Mouse (Mus musculus) mature B cell (primary cell): ENCODE data around the gene Gstm1.
"Not testable (repeated sequence)": the region's sequence is repeated elsewhere in the genome, so short reads cannot be mapped to it uniquely, and the experiment has no call there.

ENCODE experiments used
- in situ Hi-C: fragments of 300-500 bp; cut with MboI; formaldehyde crosslinking; loops from 2 replicates; pipeline ENCODE4 v1.14.3; 2019

Gstm1 gene

DNA sequence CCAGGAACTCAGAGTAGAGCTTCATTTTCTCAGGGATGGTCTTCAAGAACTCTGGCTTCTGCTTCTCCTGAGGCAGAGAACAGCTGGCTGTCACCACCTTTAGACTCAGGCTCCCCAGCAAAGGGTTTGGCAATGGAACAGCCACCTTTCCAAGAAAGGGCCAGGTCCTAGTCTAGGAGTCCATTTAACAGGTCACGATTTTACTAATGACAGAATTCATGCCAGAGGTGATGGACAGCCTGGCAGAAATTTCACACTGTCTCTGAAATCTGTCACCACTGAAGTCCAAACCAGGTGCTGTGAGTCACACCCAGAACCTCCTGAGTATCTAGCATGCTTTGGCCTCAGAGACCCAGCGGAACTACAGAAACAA, 2.8 kb downstream of the Gstm1 start:
- in situ Hi-C loops: no loop called here

GRCm38 (mm10) chr3:108014098-108014973, 3.4 kb downstream of the Gstm1 start:
- in situ Hi-C loops: no loop called here

- in situ Hi-C loops: no loop called here
These were observed 4.4 kb downstream of the Gstm1 start for GRCm38 (mm10) chr3:108013331-108013871.

DNA sequence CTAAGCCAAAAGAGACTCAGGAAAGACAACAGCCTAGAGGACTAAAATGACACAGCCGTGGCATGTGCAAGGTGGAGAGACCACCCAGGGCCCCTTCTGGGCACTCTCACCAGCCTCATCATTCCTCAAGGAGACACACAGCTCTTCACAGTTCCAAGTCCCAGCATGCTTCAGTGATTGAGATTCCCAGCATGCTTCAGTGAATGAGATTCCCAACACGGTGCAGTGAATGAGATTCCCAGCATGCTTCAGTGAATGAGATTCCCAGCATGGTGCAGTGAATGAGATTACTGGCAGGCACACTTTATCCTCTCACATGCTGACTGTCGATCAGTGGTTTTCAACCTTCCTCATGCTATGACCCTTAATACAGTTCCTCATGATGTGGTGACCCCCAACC, 6.2 kb downstream of the Gstm1 start:
- in situ Hi-C loops: no loop called here

DNA sequence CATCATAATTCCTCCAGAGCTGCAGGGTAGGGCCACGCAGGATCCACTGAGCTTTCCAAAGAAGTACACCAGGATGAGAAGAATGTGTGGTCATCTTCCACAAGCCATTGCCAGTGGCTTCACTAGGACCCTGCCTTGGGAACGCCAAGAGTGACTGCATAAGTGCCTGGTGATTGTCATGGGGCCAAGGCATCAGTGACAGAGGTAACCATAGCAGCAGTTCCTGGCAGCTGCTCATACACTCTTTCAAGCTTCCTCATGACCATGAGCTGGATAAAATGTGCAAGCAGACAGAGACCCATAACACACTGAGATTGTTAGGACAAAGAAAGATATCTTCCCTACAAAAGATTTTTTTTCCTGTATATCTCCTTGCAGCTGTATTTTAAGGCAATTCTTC, 7.5 kb downstream of the Gstm1 start:
- in situ Hi-C loops: no loop called here

GRCm38 (mm10) chr3:108002021-108002420, 15.8 kb downstream of the Gstm1 start:
- in situ Hi-C loops: no loop called here

GRCm38 (mm10) chr3:107999491-107999890, 18.3 kb downstream of the Gstm1 start:
- in situ Hi-C loops: no loop called here

DNA sequence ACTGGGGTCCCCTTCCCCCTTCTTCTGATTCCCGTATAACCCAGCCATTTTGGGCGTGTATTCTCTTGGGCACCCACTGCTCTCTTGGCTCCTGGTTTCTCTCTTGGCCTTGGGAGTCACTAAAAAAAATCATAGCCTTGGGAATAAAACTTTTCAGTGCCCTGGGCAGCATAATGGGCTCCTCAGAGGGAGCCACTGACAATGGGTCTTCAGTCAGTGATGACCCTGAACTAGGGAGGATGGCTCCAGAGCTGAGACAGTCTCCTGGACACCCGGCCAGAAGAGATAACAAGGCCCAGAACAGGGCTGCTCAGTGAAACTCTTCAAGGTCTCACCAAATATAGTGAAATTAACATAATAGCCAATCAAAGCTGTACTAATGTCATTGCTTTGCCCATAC, 19.2 kb downstream of the Gstm1 start:
- in situ Hi-C loops: no loop called here

DNA sequence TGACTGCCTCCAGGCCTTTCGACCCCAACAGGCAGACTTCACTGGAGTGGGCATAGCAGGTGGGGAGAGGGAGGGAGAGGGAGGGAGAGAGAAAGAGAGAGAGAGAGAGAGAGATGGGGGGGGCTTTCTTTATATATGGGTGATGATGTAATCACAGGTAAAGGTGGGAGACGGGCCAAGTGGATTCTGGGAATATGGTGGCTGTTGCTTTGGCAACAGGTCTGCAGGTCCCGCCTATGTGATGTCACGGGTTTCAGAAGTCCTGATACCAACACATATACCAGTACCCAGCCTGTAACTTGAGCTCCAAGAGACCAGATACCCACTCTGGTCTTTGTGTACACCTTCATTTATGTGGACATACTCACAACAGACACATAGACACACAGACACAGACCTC, 21.2 kb downstream of the Gstm1 start:
- in situ Hi-C loops: no loop called here

DNA sequence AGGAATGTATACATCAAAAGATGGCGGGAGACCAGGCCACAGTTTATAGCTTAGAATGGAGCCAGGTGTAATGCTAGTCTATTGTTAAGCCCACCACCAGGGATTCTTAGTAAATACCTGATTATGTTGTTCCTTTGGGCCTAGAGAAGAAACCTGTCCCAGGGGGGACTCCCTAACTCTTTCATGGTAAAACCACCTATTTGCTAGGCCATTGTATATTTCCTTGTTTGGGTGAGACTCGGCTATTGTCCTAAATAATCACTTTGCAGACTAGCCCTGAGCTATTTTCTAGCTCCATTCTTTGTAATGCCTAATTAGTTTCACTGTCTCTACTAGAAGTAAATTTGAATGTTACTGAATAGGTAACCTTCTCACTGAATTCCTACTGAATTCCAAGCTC, 21.8 kb downstream of the Gstm1 start:
- in situ Hi-C loops: not testable (repeated sequence)

DNA sequence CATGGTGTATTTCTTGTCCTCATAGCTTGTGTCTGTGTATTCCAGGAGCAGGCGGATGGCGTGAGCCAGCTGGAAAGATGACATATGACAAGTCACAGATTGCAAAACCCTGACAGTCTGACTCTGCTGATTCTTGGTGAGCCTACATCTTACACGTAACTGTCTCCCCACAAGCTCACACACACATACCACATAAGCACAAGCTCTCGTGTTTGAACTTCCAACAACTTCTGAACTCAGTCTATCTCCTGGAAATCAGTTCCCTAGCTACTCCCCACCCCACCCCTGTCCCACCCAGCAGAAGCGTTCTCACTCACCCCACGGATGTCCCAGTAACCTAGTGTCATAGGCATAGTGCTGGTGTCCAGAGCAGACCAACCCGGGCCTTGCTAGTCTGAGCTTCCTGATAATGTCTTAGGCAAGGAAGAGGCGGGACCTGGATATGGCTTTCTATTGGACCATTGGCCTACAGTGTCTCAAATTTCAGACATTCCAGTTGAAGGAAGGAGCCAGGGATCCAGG, 31.7 kb downstream of the Gstm1 start, which contains the start of gene Gstm2:
Gene Gstm2 (minus strand): TSS at position 413 of the 522 bp plus-strand sequence.
- in situ Hi-C loops: no loop called here

DNA sequence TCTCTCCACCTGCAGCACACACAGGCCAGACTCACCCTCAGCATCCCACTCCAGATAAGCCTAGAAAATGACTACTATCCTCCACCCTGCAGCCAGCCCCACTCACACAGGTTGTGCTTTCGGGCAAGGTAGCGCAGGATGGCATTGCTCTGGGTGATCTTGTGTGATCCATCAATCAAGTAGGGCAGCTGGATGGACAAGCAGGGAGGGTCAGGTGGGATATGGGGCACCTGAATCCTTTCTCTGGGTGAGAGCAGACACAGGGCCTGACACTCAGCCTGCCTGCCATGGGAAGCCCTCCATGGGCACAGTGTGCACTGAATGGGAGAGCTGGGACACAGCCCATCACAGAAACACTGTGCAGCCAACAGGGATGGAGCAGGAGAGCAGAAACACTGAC, 32.6 kb downstream of the Gstm1 start:
- in situ Hi-C loops: not testable (repeated sequence)

DNA sequence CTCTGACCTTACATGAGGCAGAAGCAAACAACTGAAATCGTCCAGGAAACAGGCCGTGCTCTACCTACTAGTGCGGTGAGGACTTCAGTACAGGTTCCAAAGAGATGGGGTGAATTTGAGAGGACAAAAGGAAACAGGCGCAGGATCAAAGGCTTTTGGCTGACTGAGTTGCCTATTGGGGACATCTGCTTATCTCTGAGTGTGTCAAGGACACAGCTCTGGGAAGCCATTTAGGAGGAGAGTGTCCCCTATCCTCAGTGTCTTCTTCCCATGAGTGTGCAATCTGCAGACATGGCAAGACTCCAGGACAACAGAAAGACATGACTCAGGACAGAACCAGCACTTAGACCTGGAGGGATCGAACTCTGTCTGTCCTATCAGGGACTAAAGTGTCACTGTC, 33.3 kb downstream of the Gstm1 start:
- in situ Hi-C loops: no loop called here

GRCm38 (mm10) chr3:107983771-107984170, 34.0 kb downstream of the Gstm1 start:
- in situ Hi-C loops: no loop called here

- in situ Hi-C loops: no loop called here
These were observed 35.0 kb downstream of the Gstm1 start for GRCm38 (mm10) chr3:107982726-107983125.

DNA sequence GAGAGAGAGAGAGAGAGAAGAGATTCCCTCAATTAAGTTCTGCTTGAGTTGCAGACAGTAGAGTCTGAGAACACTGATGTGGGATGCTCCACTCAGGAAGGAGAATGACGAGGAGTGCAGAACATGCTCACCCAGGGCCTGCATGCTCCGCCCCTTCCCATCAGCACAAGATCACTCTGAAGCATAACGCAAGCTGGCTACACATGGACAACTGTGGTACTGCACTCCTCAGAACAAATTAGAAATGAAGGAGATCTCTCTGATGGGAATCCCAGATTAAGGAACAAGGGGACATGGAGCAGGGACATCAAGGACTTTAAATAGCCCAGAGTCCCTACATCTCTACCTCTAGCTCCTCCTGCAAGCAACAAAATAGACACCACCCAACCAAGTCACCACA, 36.5 kb downstream of the Gstm1 start:
- in situ Hi-C loops: no loop called here

GRCm38 (mm10) chr3:107977691-107978090, 40.1 kb downstream of the Gstm1 start:
- in situ Hi-C loops: no loop called here

- in situ Hi-C loops: no loop called here
These were observed 43.5 kb downstream of the Gstm1 start for GRCm38 (mm10) chr3:107974237-107974636.

DNA sequence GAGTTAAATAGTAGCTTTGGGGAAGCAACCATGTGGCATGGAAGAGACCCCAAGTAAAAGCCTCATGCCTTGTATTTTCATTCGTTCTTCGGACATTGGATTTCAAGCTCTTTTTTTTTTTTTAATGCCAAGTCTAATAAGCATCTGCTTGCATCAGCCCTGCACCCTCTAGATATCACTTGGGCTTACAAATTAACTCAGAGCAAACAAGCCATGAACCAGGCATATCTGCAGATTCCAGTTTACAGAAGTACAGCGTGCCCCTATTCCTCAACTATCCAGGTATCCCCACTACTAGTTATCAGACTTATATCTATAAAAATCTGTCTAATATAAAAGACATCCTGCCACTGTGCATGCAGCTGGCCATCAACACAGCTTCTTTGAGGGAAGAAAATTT, 45.7 kb downstream of the Gstm1 start:
- in situ Hi-C loops: no loop called here

GRCm38 (mm10) chr3:107971101-107971500, 46.7 kb downstream of the Gstm1 start:
- in situ Hi-C loops: not testable (repeated sequence)

DNA sequence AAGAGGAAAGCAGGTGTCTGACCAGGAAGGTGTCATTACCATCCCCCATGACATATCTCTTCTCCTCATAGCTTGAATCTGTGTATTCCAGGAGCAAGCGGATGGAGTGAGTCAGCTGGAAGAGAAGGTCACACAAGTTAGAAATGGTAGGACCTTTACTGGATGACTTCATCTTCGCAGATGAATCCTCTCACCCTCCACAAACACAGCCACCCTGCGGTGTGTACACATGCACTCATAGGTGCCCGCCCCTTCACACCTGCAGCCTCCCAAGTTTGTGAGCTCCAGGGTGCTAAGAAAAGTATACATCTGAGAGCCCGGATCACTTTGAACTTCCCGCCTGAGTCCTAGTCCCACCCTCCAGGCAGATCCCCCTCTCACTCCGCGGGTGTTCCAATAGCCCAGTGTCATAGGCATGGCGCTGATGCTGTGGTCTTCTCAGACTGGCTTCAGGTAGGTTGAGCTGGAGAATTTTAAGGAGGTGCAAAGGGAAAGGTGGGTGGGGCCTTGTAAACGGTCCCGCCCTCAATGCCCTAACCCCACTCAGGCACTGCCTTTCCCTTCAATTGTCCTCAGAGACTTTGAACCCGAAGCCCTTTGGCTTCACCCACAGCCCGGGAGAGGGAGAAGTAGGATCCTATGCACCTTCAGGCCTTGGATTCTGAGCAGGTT, 48.9 kb downstream of the Gstm1 start, which contains the start of gene Gstm3:
Gene Gstm3 (minus strand): TSS at position 560 of the 672 bp plus-strand sequence.
- in situ Hi-C loops: no loop called here

- in situ Hi-C loops: no loop called here
These were observed 51.1 kb downstream of the Gstm1 start for GRCm38 (mm10) chr3:107966631-107967030.

DNA sequence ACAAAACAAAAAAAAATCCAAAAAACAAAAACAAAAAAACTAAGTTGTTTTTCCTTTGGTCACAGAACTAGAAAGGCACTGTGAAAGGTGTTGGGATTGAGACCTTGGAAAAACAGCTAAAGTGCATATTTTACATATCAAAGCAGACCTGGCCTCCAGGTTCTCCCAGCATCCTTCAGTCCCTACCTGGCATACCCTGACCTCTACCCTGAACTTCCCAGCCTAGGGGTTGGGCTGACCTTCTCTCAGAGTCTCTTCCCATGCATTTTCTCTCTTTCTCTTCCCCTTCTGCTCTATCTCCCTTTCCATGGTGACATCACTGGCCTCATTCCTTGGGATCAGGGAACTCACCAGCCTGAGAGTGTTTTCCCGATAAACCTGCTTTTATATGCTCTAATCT, 52.2 kb downstream of the Gstm1 start:
- in situ Hi-C loops: no loop called here
